Mouse (Mus musculus): Measurements from ENCODE around the gene Asb6. TPM values are rescaled to one million over a fixed set of nuclear protein-coding genes. Genes with fewer than 3 reads are reported as not detected.

Asb6 gene
- total and polyA plus RNA-seq, 3 experiments, result 21.9 to 30.0 (median 23.7) TPM

DNA sequence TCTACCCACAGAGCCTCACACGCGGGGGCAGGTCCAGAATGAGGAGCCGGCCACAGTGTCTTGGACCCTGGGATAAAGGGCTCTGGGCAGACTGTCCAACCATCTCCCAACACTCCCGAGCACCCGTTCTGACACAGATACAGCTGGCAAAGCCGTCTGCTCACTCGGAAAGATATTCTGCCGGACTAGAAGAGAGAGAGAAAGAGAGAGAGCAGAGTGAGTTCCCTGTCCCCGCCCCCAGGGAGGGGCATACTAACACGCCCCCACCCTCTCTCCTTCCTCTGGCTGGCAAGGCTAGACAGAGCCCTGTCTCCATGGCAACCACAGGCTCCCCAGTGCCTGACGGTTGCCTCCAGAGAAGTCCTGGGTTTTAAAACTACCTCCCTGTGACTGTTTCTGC is 33.8 kb downstream of the Asb6 start:
- peak; percentile 85 for DNase-seq (ENCODE audit: extremely low read depth)
- no peaks in the 10 kb centered on the region for H3K9me3 ChIP-seq (replicated peaks; ENCODE audit: low read length)
- no peak overlapping the region for H3K9ac ChIP-seq (ENCODE audit: insufficient read depth, low read depth)
- H3K27me3 ChIP-seq (replicated peaks), result peaks cover 51% of the 10 kb centered on the region
- no peaks in the 10 kb centered on the region for H3K79me2 ChIP-seq (replicated peaks; ENCODE audit: control insufficient read depth, extremely low read depth, insufficient read depth, poor library complexity, severe bottlenecking)
- dilution Hi-C loops (cut with MboI; ENCODE audit: extremely low pct_ligation_motif_present, extremely low pct_unique_long_range_greater_than_20kb, low sequenced_read_pairs) (no loop called here), in situ Hi-C loops (cut with MboI; ENCODE audit: low pct_ligation_motif_present, low pct_unique_long_range_greater_than_20kb, low sequenced_read_pairs) (no loop called here)
- H3K4me2 ChIP-seq (ENCODE audit: insufficient read depth, low read depth, poor library complexity, severe bottlenecking), result peak overlapping the region; percentile 23
- peak overlapping the region in 2 of 3 experiments; percentile 24 to 36 for H3K4me3 ChIP-seq (replicated peaks in 1 of 3; ENCODE audit: low read depth in 2 of 3, low read length in 2 of 3, poor library complexity in 1 of 3)
- H3K36me3 ChIP-seq (replicated peaks in 1 of 2; ENCODE audit: control insufficient read depth in 1 of 2, insufficient read depth in 1 of 2, low read length in 1 of 2), result no peaks in the 10 kb centered on the region
- peaks cover 11 to 35% of the 10 kb centered on the region in 2 experiments for H3K4me1 ChIP-seq (ENCODE audit: control insufficient read depth in 1 of 2, insufficient read depth in 2 of 2)
- H3K27ac ChIP-seq (ENCODE audit: insufficient read depth, low read depth), result no peak overlapping the region
- TF ChIP-seq MAZ (IDR thresholded peaks at IDR 0.05; ENCODE audit: low read depth, low read length) (peak; percentile 57; the same call in 1 of the 2 replicates), IRF4 (IDR thresholded peaks at IDR 0.05; ENCODE audit: low read depth, low read length) (no peak), TCF12 (IDR thresholded peaks at IDR 0.05; ENCODE audit: low read depth, low read length) (no peak), MAX (IDR thresholded peaks at IDR 0.05; ENCODE audit: low read length) (no peak), MEF2A (IDR thresholded peaks at IDR 0.05; ENCODE audit: borderline replicate concordance, low read depth, low read length) (0 out of 2 replicates have a peak, but pooled peaks have one; percentile 8), MXI1 (IDR thresholded peaks at IDR 0.05; ENCODE audit: low read depth, low read length) (0 out of 2 replicates have a peak, but pooled peaks have one; percentile 55), HCFC1 (IDR thresholded peaks at IDR 0.05; ENCODE audit: low read depth, low read length) (no peak), SMC3 (IDR thresholded peaks at IDR 0.05; ENCODE audit: low read depth, low read length) (no peak), TBP (conservative IDR thresholded peaks at IDR 0.05; ENCODE audit: low read depth, low read length) (no peak)

DNA sequence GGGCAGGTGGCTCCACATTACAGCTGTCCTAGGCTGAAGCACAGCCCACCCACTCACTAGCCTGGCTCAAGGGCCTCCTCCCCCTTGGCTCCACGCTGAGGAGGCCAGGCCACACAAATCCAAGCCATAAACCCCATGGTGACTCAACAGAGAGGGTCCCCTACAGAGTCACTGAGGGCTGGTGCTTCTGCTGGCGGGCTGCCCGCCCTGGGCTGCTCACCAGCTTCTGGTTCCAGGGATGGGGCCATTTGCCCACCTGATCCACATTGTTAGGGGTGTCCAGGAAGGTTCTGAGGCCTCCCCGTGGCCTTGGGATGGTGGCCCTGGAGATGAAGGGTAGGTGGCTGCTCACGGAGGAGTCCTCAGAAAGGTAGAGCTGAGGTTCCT is 34.3 kb downstream of the Asb6 start:
- H3K79me2 ChIP-seq (replicated peaks; ENCODE audit: control insufficient read depth, extremely low read depth, insufficient read depth, poor library complexity, severe bottlenecking), result no peaks in the 10 kb centered on the region
- peaks cover 11 to 35% of the 10 kb centered on the region in 2 experiments for H3K4me1 ChIP-seq (ENCODE audit: control insufficient read depth in 1 of 2, insufficient read depth in 2 of 2)
- H3K36me3 ChIP-seq (replicated peaks in 1 of 2; ENCODE audit: control insufficient read depth in 1 of 2, insufficient read depth in 1 of 2, low read length in 1 of 2), result no peaks in the 10 kb centered on the region
- H3K27ac ChIP-seq (ENCODE audit: insufficient read depth, low read depth), result no peak overlapping the region
- H3K4me3 ChIP-seq (replicated peaks in 1 of 3; ENCODE audit: low read depth in 2 of 3, low read length in 2 of 3, poor library complexity in 1 of 3), result peak overlapping the region in 1 of 3 experiments; percentile 36
- in situ Hi-C loops (cut with MboI; ENCODE audit: low pct_ligation_motif_present, low pct_unique_long_range_greater_than_20kb, low sequenced_read_pairs), result no loop called here
- TF ChIP-seq CHD2 (IDR thresholded peaks at IDR 0.05; ENCODE audit: low read length) (no peak), POLR2AphosphoS2 (IDR thresholded peaks at IDR 0.05; ENCODE audit: low read depth, low read length) (no peak), PAX5 (IDR thresholded peaks at IDR 0.05; ENCODE audit: low read length) (no peak), POLR2A (IDR thresholded peaks at IDR 0.05; ENCODE audit: low read depth, low read length) (no peak), RAD21 (IDR thresholded peaks at IDR 0.05; ENCODE audit: low read depth, low read length) (no peak), ZC3H11A (IDR thresholded peaks at IDR 0.05; ENCODE audit: low read depth, low read length) (no peak), SMC3 (IDR thresholded peaks at IDR 0.05; ENCODE audit: low read depth, low read length) (no peak), JUN (IDR thresholded peaks at IDR 0.05; ENCODE audit: insufficient read depth, low read depth, low read length) (no peak), TBP (conservative IDR thresholded peaks at IDR 0.05; ENCODE audit: low read depth, low read length) (no peak), TCF12 (IDR thresholded peaks at IDR 0.05; ENCODE audit: low read depth, low read length) (no peak), BHLHE40 (IDR thresholded peaks at IDR 0.05; ENCODE audit: low read depth, low read length) (no peak), MYC (IDR thresholded peaks at IDR 0.05; ENCODE audit: low read depth, low read length) (no peak), KAT2A (IDR thresholded peaks at IDR 0.05; ENCODE audit: insufficient replicate concordance, low read length) (no peak), ELF1 (IDR thresholded peaks at IDR 0.05; ENCODE audit: low read depth, low read length) (no peak), NRF1 (IDR thresholded peaks at IDR 0.05; ENCODE audit: low read depth, low read length) (no peak), CTCF (conservative IDR thresholded peaks at IDR 0.05 in 1 of 2, IDR thresholded peaks at IDR 0.05 in 1 of 2; ENCODE audit: low read depth in 2 of 2, low read length in 2 of 2) (no peak), SIN3A (IDR thresholded peaks at IDR 0.05; ENCODE audit: low read length) (no peak), ZMIZ1 (IDR thresholded peaks at IDR 0.05; ENCODE audit: low read depth, low read length) (no peak), HCFC1 (IDR thresholded peaks at IDR 0.05; ENCODE audit: low read depth, low read length) (no peak)
- peaks cover 46% of the 10 kb centered on the region for H3K27me3 ChIP-seq (replicated peaks)
- dilution Hi-C loops (cut with MboI; ENCODE audit: extremely low pct_ligation_motif_present, extremely low pct_unique_long_range_greater_than_20kb, low sequenced_read_pairs), result no loop called here
- H3K9me3 ChIP-seq (replicated peaks; ENCODE audit: low read length), result no peaks in the 10 kb centered on the region
- H3K9ac ChIP-seq (ENCODE audit: insufficient read depth, low read depth), result no peak overlapping the region
- H3K4me2 ChIP-seq (ENCODE audit: insufficient read depth, low read depth, poor library complexity, severe bottlenecking), result no peak overlapping the region
- no peak for DNase-seq (ENCODE audit: extremely low read depth)
